Mouse (Mus musculus) layer of hippocampus, adult 9-11 months (tissue): ENCODE data around the gene F8a.
"Not testable (repeated sequence)": the region's sequence is repeated elsewhere in the genome, so short reads cannot be mapped to it uniquely, and the experiment has no call there.

Experiments
- DNase-seq: peaks from one replicate; pipeline ENCODE4 v3.0.0; 2022

Gene F8a

DNA sequence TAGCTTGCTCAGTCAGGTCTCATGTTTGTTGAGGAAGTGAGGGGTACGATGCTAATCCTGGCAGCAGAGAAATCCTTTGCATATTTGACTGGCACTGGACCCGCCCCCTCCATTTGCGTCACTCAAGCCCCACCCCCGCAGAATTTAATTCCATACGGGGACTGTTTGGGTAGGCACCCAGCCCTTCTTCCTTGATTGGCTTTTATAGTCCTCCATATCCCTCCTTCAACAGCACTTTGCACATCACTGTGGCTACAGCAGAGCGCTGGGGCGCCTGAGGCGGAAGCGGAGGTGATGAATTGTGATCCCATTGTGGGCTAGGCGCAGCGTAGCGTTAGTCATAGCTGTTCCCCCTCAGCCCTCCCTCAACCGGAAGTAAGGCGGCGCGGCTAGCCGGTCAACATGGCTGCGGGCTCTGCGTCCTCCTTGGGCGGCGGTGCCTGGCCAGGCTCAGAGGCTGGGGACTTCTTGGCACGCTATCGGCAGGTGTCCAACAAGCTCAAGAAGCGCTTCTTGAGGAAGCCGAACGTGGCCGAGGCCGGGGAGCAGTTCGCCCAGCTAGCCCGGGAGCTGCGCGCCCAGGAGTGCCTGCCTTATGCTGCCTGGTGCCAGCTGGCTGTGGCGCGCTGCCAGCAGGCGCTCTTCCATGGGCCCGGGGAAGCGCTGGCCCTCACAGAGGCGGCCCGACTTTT is at the start of gene F8a:
TSS of gene F8a (plus strand) at position 378 of the 692 bp plus-strand sequence.
- DNase-seq = peak; percentile 83

GRCm38 (mm10) chrX:73191934-73192333 is 36.2 kb upstream of the F8a start, which contains the start of gene Xlr3b:
Xlr3b (plus strand) TSS chrX:73192207.
- peak; percentile 38 for DNase-seq

- DNase-seq = not testable (repeated sequence)
Measured at GRCm38 (mm10) chrX:73213819-73214564, 14.1 kb upstream of the F8a start, which contains the start of gene Xlr4b. Xlr4b (plus strand) TSS chrX:73214333.

- DNase-seq = no peak
Measured at GRCm38 (mm10) chrX:73225365-73225764, 2.7 kb upstream of the F8a start.

GRCm38 (mm10) chrX:73228606-73229214 is 619 bp downstream of the F8a start:
- peak; percentile 38 for DNase-seq

GRCm38 (mm10) chrX:73229288-73229687 is 1.2 kb downstream of the F8a start:
- DNase-seq = no peak

DNA sequence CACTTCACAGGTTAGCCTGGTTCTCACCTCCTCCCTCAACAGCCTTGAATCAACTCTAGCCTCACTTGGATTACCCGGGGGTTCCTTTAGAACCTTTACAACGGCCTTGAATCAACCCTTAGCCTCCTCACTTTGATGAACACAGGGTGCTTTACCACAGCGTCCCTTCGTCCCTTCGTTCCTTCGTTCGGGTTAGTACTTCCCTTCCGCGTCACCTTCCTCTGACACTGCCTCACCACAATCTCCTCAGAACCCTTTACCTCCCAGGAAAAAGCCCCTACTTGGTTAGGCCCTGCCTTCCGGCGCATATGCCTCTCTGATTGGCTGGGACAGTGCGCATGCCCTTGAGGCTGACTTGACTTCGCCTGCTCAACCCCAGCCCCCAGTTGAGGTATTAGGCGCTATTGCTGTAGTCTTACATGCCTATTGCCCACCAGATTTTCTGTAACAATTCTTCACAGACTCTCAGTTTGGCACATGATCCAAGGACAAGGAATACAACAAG is 14.8 kb downstream of the F8a start, which contains the start of gene Xlr4c:
TSS of gene Xlr4c (minus strand) at position 310 of the 505 bp plus-strand sequence.
- not testable (repeated sequence) for DNase-seq

DNA sequence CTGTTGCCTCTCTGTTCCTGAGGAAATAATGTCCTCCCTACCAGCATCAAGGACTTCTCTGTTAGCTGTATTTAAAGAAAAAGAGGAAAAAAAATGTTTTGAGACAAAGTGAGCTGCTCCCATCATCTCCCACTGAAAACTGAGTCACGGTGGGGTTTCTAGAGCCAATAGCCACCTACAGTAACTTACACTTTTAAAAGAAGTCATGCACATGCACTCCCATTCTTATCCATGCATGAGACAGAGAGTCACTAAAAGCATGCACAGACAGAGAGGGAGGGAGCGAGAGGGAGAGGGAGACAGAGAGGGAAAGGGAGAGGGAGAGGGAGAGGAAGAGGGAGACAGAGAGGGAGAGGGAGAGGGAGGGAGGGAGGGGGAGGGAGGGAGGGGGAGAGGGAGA is 34.3 kb downstream of the F8a start:
- DNase-seq = not testable (repeated sequence)

GRCm38 (mm10) chrX:73265270-73265669 is 37.2 kb downstream of the F8a start, which contains the start of gene Xlr3c:
Xlr3c (minus strand) TSS chrX:73265390.
- not testable (repeated sequence) for DNase-seq
